Mouse (Mus musculus): ENCODE data around the gene Zbtb4. TPM values are rescaled to one million over a fixed set of nuclear protein-coding genes. Genes with fewer than 3 reads are reported as not detected.

The Zbtb4 gene
- total RNA-seq, 2 experiments from 2014 or later = 29.3 to 35.9 TPM

GRCm38 (mm10) chr11:69793429-69793828, 27.7 kb downstream of the Zbtb4 start:
- Histone ChIP-seq H3K27ac (peak overlapping the region; percentile 79), H3K4me3 (peak overlapping the region; percentile 13; the same call in 1 of the 2 replicates)
- intact Hi-C loops (cut with DNase I) = no loop called here
- no peak for TF ChIP-seq CTCF (IDR thresholded peaks at IDR 0.05)
- DNase-seq = peak; percentile 62

GRCm38 (mm10) chr11:69795168-69795982, 29.7 kb downstream of the Zbtb4 start, which contains the start of gene Chrnb1:
Gene Chrnb1, minus strand, starts transcription at chr11:69795943.
- H3K4me3 ChIP-seq = peak within 1 kb of the TSS; percentile 79
- intact Hi-C loops (cut with DNase I) = loop anchor here (1.0 kb wide), 1 partner anchor 36 kb away; no protein-coding TSS in a partner anchor
- no peak for TF ChIP-seq CTCF (IDR thresholded peaks at IDR 0.05)
- peak; percentile 97 for DNase-seq
- peak within 1 kb of the TSS; percentile 97 for H3K27ac ChIP-seq

DNA sequence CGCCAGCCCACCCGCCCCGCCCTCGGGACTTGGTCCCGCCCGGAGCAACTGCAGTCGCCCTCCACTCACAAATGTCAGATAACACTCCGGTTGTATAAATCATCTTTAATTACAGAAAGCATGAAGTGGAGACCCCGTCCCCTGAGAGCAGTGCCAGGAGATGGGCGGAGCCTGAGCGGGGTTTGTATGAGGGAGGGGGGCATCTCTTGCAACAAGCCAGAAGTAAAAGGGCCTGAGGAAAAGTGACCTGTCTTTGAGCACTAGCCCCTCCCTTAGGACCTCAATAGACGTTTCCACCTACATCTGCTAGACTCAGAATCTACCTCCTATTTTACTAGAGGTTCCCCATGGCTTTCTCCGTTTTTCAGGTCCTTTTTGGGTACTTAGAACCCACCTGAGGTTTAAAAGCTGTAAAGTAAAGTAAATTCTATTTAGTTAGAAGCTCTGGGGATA, 30.3 kb downstream of the Zbtb4 start:
- DNase-seq = no peak
- no peak for TF ChIP-seq CTCF (IDR thresholded peaks at IDR 0.05)
- H3K27ac ChIP-seq = peak overlapping the region; percentile 97
- intact Hi-C loops (cut with DNase I) = loop anchor here (1.0 kb wide), 1 partner anchor 37 kb away; no protein-coding TSS in a partner anchor
- peak overlapping the region; percentile 79 for H3K4me3 ChIP-seq

DNA sequence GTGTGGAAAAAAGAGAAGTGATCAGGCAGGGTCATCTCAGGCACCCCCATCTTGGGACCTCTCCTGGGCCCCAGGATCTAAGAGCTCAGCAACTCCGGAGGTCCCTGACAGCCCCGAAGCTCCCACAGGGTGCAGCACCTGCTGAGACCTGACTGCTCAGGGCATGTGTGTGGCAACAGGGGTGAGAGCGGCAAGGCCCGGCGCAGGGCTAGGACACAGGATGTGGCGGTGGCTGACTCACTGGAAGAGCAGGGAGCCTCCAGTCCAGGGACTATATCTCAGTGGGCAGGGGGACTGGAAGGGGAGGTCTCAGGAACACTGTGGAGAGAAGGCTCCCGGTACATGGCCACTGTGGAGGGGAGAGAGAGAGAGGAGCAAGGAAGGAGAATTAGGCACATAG, 32.2 kb downstream of the Zbtb4 start:
- Histone ChIP-seq H3K27ac (no peak overlapping the region), H3K4me3 (no peak overlapping the region)
- no peak for TF ChIP-seq CTCF (IDR thresholded peaks at IDR 0.05)
- DNase-seq = no peak
- intact Hi-C loops (cut with DNase I) = no loop called here

DNA sequence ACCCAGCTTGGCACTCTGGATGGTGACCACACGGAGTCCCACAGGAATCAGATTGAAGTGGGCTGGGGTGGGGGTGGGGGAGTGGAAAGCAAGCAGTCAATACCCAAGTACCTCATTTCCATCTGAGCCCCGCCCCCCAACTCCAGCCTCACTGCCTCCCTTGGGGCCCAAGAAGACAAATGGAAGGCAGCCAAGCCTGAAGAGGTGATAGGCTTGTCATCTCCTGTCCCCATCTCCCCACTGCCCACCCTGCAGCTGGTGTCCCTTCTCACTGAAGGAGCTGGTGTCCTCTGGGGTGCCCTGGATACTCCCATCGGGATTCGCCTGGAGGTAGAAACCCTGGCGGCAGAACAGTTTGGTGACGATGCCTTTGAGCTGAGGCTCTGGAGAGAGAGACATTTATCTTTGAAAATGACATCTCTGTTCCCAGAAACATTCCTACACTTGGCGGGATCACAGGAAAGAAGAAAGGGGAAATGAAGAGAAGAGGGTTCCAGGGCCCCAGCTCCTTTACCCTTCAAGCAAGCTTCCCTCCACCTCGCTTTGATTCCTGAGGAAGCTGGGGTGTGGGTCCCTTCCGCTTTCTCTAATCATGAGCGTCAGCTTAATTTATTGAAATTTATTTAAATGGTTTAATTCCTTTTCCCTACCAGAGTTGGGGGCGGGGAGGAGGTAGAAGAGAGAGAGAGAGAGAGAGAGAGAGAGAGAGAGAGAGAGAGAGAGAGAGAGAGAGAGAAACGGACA, 33.9 kb downstream of the Zbtb4 start:
- Histone ChIP-seq H3K4me3 (no peak overlapping the region), H3K27ac (no peak overlapping the region)
- intact Hi-C loops (cut with DNase I) = loop anchor here (5.0 kb wide), 1 partner anchor 117 kb away; the partner anchor contains the start of gene Senp3
- DNase-seq = no peak
- TF ChIP-seq CTCF (IDR thresholded peaks at IDR 0.05) = no peak

GRCm38 (mm10) chr11:69800138-69800391, 34.4 kb downstream of the Zbtb4 start:
- peak overlapping the region; percentile 78 for H3K4me3 ChIP-seq
- intact Hi-C loops (cut with DNase I) = loop anchor here (5.0 kb wide), 1 partner anchor 118 kb away; the partner anchor contains the start of gene Senp3
- peak; percentile 69 for DNase-seq
- no peak for TF ChIP-seq CTCF (IDR thresholded peaks at IDR 0.05)
- no peak overlapping the region for H3K27ac ChIP-seq

DNA sequence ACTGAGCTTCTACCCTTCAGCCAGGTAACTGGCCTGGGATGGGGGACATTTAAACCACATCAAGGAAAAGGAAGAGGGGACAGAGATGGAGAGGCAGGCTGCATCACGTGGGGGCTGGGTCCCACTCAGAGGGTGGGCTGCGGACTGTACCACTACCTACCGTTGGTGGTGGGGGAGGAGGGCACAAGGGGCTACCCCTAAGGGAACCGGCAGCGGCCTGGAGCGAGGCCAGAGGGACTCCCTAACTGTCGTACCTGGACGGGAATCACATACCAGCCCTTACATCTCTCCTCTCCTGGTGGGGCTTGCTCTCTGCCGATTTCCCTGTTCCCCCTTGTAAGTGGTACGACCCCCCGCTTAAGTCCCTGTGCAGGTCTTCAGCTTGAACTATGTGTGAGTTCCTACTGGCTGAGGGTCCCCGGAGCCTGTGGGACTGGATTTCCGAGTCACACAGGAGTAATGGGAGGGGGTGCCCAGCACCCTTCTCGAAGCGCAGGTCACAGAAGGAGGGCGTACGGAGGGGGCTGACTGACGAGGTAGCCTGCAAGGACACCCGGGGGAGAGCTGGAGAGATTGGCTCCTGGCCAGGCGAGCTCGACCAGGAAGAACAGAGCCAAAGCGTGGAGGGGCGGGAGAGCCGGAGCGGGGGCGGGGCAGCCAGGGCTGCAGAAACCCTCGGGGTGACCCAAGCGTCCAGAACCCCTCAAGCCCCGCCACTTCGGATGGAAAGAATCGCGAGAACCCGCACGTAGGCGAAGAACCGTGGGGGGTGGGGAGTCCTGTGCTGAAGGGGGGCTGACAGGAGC, 34.9 kb downstream of the Zbtb4 start:
- intact Hi-C loops (cut with DNase I) = loop anchor here (5.0 kb wide), 1 partner anchor 118 kb away; the partner anchor contains the start of gene Senp3
- Histone ChIP-seq H3K4me3 (peak overlapping the region; percentile 78), H3K27ac (peak overlapping the region; percentile 46; the same call in 1 of the 2 replicates)
- no peak for TF ChIP-seq CTCF (IDR thresholded peaks at IDR 0.05)
- peak; percentile 71 for DNase-seq

DNA sequence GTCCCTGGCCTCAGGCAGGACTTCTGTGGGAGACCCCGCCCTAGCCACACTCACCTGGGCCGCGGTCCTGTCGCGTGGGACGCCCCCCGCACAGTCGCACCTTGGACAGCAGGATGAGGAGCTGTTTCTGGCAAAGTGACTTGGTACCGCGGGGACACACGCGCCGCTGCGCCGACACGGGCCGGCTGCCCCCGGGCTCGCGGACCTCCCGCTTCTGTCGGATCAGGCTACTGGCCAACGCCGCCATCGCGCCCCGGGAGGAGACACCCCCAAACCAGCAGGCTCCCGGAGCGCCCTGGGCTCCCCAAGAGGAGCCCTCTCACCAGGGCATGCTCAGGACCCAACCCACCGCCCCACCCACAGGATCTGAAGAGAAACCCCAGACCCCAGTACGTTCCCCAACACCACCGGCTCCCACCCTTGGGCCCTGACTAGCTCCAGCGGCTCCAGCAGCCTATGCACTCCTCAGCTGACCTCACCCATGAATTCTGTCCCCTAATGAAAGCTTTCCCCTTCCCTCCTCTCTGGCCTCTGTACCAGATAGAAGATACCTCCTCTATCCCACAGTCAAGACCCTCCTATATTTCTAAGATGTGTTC, 35.8 kb downstream of the Zbtb4 start, which contains the start of gene Fgf11:
Gene Fgf11, minus strand, starts transcription at position 479 of the 599 bp plus-strand sequence.
- TF ChIP-seq CTCF (IDR thresholded peaks at IDR 0.05) = no peak
- DNase-seq = no peak
- peak within 1 kb of the TSS; percentile 87 for H3K27ac ChIP-seq
- intact Hi-C loops (cut with DNase I) = loop anchor here (5.0 kb wide), 1 partner anchor 119 kb away; the partner anchor contains the start of gene Senp3
- peak within 1 kb of the TSS; percentile 78 for H3K4me3 ChIP-seq

- H3K27ac ChIP-seq = peak overlapping the region; percentile 87
- H3K4me3 ChIP-seq = peak overlapping the region; percentile 78
- intact Hi-C loops (cut with DNase I) = loop anchor here (2.0 to 5.0 kb wide), 2 partner anchors 44 to 120 kb away; partner anchors contain the start of genes Polr2a and Senp3
- TF ChIP-seq CTCF (IDR thresholded peaks at IDR 0.05) = no peak
- DNase-seq = peak; percentile 93
Observed at GRCm38 (mm10) chr11:69802648-69803105, 37.0 kb downstream of the Zbtb4 start.

- TF ChIP-seq CTCF (IDR thresholded peaks at IDR 0.05) = no peak
- intact Hi-C loops (cut with DNase I) = loop anchor here (2.0 to 5.0 kb wide), 2 partner anchors 45 to 121 kb away; partner anchors contain the start of genes Polr2a and Senp3
- no peak for DNase-seq
- Histone ChIP-seq H3K27ac (peak overlapping the region; percentile 87), H3K4me3 (peak overlapping the region; percentile 78)
Observed at GRCm38 (mm10) chr11:69803328-69803727, 37.6 kb downstream of the Zbtb4 start.

Data from gastrocnemius, adult 2 months (tissue).